Mouse (Mus musculus): ENCODE measurements around the gene Ap4m1. TPM values are rescaled to one million over a fixed set of nuclear protein-coding genes. Genes with fewer than 3 reads are reported as not detected.

The Ap4m1 gene
- total and polyA plus RNA-seq, 3 experiments = 22.2 to 38.5 TPM; not detected in 1

DNA sequence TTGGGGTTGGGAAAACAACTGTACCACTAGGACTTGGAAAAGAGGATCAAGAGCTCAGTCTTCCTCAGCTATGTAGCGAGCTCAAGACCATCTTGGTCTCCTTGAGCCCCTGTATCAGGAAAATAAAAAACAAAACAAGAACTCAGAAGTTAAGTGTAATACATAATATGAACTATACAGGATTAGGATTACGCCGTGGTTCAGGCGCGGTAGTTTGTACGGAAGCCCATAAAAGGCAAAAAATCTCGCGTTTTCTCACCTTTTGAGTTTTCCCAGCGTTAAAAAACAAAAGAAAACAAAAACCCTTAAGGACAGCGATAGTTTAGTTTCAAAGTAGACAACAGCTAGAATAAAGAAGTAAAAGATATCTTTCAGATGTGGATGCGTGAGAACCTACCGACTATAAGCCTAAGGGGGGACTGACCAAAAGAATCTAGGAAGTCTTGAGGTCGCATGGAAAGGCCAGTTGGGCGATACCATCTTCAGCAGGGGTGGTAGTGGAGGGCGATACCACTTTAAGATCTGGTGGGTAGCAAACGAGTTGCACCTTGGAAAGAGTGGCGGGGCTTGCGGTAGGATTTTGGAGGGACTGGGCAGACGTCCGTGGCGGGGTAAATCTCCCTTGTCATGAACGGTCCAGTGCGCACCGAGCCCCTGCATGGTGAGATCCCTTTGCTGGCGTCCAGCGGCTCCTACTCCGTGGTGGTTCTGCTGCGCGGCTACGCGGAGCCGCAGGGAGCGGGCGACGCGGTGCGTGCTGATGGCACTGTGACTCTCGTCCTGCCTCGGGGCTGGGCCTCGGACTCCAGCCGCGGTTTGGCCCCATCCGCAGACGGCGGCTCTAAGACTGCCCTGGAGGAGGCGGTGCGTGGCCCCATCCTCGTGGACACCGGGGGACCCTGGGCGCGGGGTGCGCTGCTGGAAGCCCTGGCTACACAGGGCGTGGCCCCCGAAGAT, 22.2 kb downstream of the Ap4m1 start, which contains the start of gene Mblac1 (continued):
- TF ChIP-seq MYC (IDR thresholded peaks at IDR 0.05; ENCODE audit: low read depth, low read length) (peak; percentile 65; the same call in 1 of the 2 replicates), USF2 (IDR thresholded peaks at IDR 0.05; ENCODE audit: borderline replicate concordance in 1 of 2, insufficient read depth in 1 of 2, low read depth in 1 of 2, low read length in 2 of 2) (no peak), ZMIZ1 (IDR thresholded peaks at IDR 0.05; ENCODE audit: low read depth, low read length) (peak; percentile 82), EP300 (IDR thresholded peaks at IDR 0.05; ENCODE audit: low read depth in 1 of 2, low read length in 2 of 2) (peak; percentile 14 to 41; a peak in 1 of 4 replicates), HCFC1 (IDR thresholded peaks at IDR 0.05; ENCODE audit: low read depth, low read length) (peak; percentile 67), TBP (IDR thresholded peaks at IDR 0.05; ENCODE audit: low read depth, low read length) (peak; percentile 97), NELFE (IDR thresholded peaks at IDR 0.05; ENCODE audit: low read depth, low read length) (peak; percentile 90), GATA1 (IDR thresholded peaks at IDR 0.05; ENCODE audit: low read depth, low read length) (0 out of 2 replicates have a peak, but pooled peaks have one; percentile 2), POLR2AphosphoS2 (IDR thresholded peaks at IDR 0.05; ENCODE audit: low read length) (peak; percentile 84), ETS1 (IDR thresholded peaks at IDR 0.05; ENCODE audit: low read depth, low read length) (peak; percentile 7; the same call in 1 of the 2 replicates), CHD2 (IDR thresholded peaks at IDR 0.05; ENCODE audit: low read length) (peak; percentile 45; the same call in 1 of the 2 replicates), POLR2A (IDR thresholded peaks at IDR 0.05; ENCODE audit: control insufficient read depth in 1 of 2, insufficient read depth in 1 of 2, low read depth in 1 of 2, low read length in 2 of 2, poor library complexity in 1 of 2) (peak; percentile 55 to 75; a peak in 3 of 4 replicates), TCF12 (IDR thresholded peaks at IDR 0.05; ENCODE audit: low read depth, low read length) (peak; percentile 10), E2F4 (IDR thresholded peaks at IDR 0.05; ENCODE audit: borderline replicate concordance, low read depth, low read length) (peak; percentile 27; the same call in 1 of the 2 replicates), KAT2A (conservative IDR thresholded peaks at IDR 0.05; ENCODE audit: low read depth, low read length) (no peak; the same call in 1 of the 2 replicates), ZC3H11A (IDR thresholded peaks at IDR 0.05; ENCODE audit: low read depth, low read length) (no peak), BHLHE40 (IDR thresholded peaks at IDR 0.05; ENCODE audit: borderline replicate concordance, low read depth, low read length) (peak; percentile 42), SMC3 (IDR thresholded peaks at IDR 0.05; ENCODE audit: low read depth, low read length) (no peak), MAZ (IDR thresholded peaks at IDR 0.05; ENCODE audit: low read depth, low read length) (peak; percentile 59; the same call in 1 of the 2 replicates), MAX (IDR thresholded peaks at IDR 0.05; ENCODE audit: low read length) (peak; percentile 67), TAL1 (IDR thresholded peaks at IDR 0.05; ENCODE audit: low read length) (no peak), MXI1 (IDR thresholded peaks at IDR 0.05; ENCODE audit: low read depth, low read length) (peak; percentile 80), POLR2AphosphoS5 (IDR thresholded peaks at IDR 0.05; ENCODE audit: borderline replicate concordance, low read depth, low read length) (no peak), MYB (IDR thresholded peaks at IDR 0.05; ENCODE audit: low read depth, low read length) (peak; percentile 69), NRF1 (IDR thresholded peaks at IDR 0.05; ENCODE audit: insufficient read depth, low read depth, low read length, poor library complexity, severe bottlenecking) (no peak)
